10 mouse cellular contexts compared by ENCODE assay signal in the genomic region with DNA sequence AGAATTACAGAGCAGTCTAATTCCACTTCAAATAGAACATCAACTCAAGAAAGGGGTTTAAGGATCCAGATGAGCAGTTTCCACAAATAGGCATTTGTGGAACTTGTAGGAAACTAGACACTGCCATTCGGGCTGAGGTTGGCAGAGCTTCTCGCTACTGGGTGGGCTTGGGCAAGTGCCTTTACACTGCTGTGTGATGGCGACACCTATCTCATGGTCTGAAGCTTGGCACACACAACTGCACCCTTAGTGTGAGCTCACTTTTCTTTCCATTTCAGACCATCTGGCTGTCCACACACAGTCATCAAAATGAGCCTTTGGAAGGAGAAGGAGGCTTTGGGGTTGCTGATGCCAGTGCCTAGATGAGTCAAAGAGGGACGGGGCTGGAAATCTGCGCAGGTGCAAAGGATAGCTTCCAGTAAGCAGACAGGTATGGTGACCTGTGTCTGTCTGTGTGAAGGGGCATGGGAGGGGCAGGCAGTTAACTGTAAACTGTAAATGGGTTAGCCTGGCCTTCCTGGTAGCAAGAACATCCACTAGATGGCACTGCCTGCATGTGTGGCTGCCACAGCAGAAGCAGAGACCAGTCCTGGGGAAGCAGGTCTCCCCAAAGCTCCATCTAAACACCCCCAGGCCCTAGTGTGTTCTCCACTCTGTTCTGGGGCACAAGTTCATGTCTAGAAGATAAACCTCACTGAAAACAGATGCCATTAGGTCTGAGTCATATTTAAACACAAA.
DNase-seq lines count a peak whose midpoint lies in the region; ATAC-seq and TF ChIP-seq lines count a peak whose summit lies in the region.
"Had no signal": no experiment of that assay in that cellular context is flagged by ENCODE, and none has a peak within 500 bp of the region (broad histone marks: within the 10 kb centered on the region; RNA-seq: fewer than 3 reads in every experiment).

No protein-coding gene starts in this region.

- peak; percentile 68 for DNase-seq in kidney, adult 18-20 months
- no peak for DNase-seq in Patski (ENCODE audit: low read depth, low spot score)
- DNase-seq in cerebellum, postnatal 14 days: peak; percentile 81
- DNase-seq in hindbrain, postnatal 0 days (ENCODE audit: low spot score): peak; percentile 78
- peak; percentile 49 for DNase-seq in limb, embryonic 14.5 days (ENCODE audit: low spot score)

- TF ChIP-seq CTCF in Patski (IDR thresholded peaks at IDR 0.05): peak; percentile 61
- peak; percentile 95 for TF ChIP-seq CTCF in hindbrain, postnatal 0 days (IDR thresholded peaks at IDR 0.05; ENCODE audit: low read depth)
- peak; percentile 32; the same call in 1 of the 2 replicates for TF ChIP-seq CTCF in small intestine, adult 2 months (IDR thresholded peaks at IDR 0.05; ENCODE audit: extremely low read depth, insufficient read length, insufficient replicate concordance, low read depth, low read length)

- CTCF ChIA-PET in Patski (lab: Charles Lee): no interaction called here

- no peak overlapping the region for H3K4me3 ChIP-seq in kidney, embryonic 15.5 days (replicated peaks)
- H3K4me3 ChIP-seq in hindbrain, postnatal 0 days (ENCODE audit: low read length): no peak overlapping the region
- no peak overlapping the region for H3K4me3 ChIP-seq in limb, embryonic 14.5 days (replicated peaks; ENCODE audit: low read length)
- no peak overlapping the region for H3K4me3 ChIP-seq in small intestine, adult 2 months (ENCODE audit: low read depth, low read length)
- H3K4me3 ChIP-seq: limb, embryonic 13.5 days; stomach, embryonic 15.5 days had no signal

- TF ChIP-seq POLR2A in limb, embryonic 14.5 days (IDR thresholded peaks at IDR 0.05; ENCODE audit: borderline replicate concordance, extremely low read depth, insufficient read depth, insufficient read length): no peak
- TF ChIP-seq POLR2A in small intestine, adult 2 months (IDR thresholded peaks at IDR 0.05; ENCODE audit: low read depth, low read length): no peak

- H3K9me3 ChIP-seq in kidney, embryonic 15.5 days (replicated peaks): no peaks in the 10 kb centered on the region
- H3K9me3 ChIP-seq in hindbrain, postnatal 0 days (ENCODE audit: low read length): no peaks in the 10 kb centered on the region
- H3K9me3 ChIP-seq in limb, embryonic 14.5 days (ENCODE audit: control insufficient read depth, low read length): no peaks in the 10 kb centered on the region
- H3K9me3 ChIP-seq: limb, embryonic 13.5 days; stomach, embryonic 15.5 days had no signal

- H3K9ac ChIP-seq in kidney, embryonic 15.5 days: no peak overlapping the region
- H3K9ac ChIP-seq in hindbrain, postnatal 0 days (replicated peaks; ENCODE audit: low read length): no peak overlapping the region
- no peak overlapping the region for H3K9ac ChIP-seq in limb, embryonic 14.5 days (ENCODE audit: low read depth, low read length, severe bottlenecking)
- H3K9ac ChIP-seq: limb, embryonic 13.5 days; stomach, embryonic 15.5 days had no signal

- no peaks in the 10 kb centered on the region for H3K36me3 ChIP-seq in kidney, embryonic 15.5 days
- no peaks in the 10 kb centered on the region for H3K36me3 ChIP-seq in hindbrain, postnatal 0 days (ENCODE audit: insufficient read depth, low read length)
- no peaks in the 10 kb centered on the region for H3K36me3 ChIP-seq in limb, embryonic 14.5 days (ENCODE audit: control insufficient read depth, insufficient read depth, low read length)
- H3K36me3 ChIP-seq in small intestine, adult 2 months (ENCODE audit: control insufficient read depth, insufficient read depth, low read length): no peaks in the 10 kb centered on the region
- H3K36me3 ChIP-seq: limb, embryonic 13.5 days; stomach, embryonic 15.5 days had no signal

- H3K27ac ChIP-seq in kidney, embryonic 15.5 days: no peak overlapping the region
- no peak overlapping the region for H3K27ac ChIP-seq in hindbrain, postnatal 0 days
- no peak overlapping the region for H3K27ac ChIP-seq in limb, embryonic 14.5 days (replicated peaks; ENCODE audit: low read depth, low read length)
- no peak overlapping the region for H3K27ac ChIP-seq in small intestine, adult 2 months (ENCODE audit: insufficient read depth, low read depth, low read length)
- H3K27ac ChIP-seq: limb, embryonic 13.5 days; stomach, embryonic 15.5 days had no signal

- H3K4me1 ChIP-seq in kidney, embryonic 15.5 days: no peaks in the 10 kb centered on the region
- no peaks in the 10 kb centered on the region for H3K4me1 ChIP-seq in hindbrain, postnatal 0 days (ENCODE audit: insufficient read depth, low read length)
- no peaks in the 10 kb centered on the region for H3K4me1 ChIP-seq in limb, embryonic 14.5 days (ENCODE audit: control insufficient read depth, insufficient read depth, low read length)
- no peaks in the 10 kb centered on the region for H3K4me1 ChIP-seq in small intestine, adult 2 months (ENCODE audit: control insufficient read depth, insufficient read depth, insufficient read length, low read length)
- H3K4me1 ChIP-seq: limb, embryonic 13.5 days; stomach, embryonic 15.5 days had no signal

- in situ Hi-C loops in Patski (cut with MboI; ENCODE audit: low pct_unique_long_range_greater_than_20kb): no loop called here

- no peak overlapping the region for H3K4me2 ChIP-seq in kidney, embryonic 15.5 days
- no peak overlapping the region for H3K4me2 ChIP-seq in hindbrain, postnatal 0 days (ENCODE audit: low read depth, low read length)
- H3K4me2 ChIP-seq in limb, embryonic 14.5 days (replicated peaks; ENCODE audit: low read depth, low read length, severe bottlenecking): no peak overlapping the region
- H3K4me2 ChIP-seq: limb, embryonic 13.5 days; stomach, embryonic 15.5 days had no signal

- H3K27me3 ChIP-seq in kidney, embryonic 15.5 days: 0 out of 2 replicates have a peak, but pooled peaks cover 6% of the 10 kb centered on the region
- H3K27me3 ChIP-seq in Patski: peaks cover 4% of the 10 kb centered on the region
- no peaks in the 10 kb centered on the region for H3K27me3 ChIP-seq in hindbrain, postnatal 0 days (ENCODE audit: insufficient read depth, low read length)
- H3K27me3 ChIP-seq in limb, embryonic 14.5 days (ENCODE audit: control insufficient read depth, insufficient read depth, low read length): no peaks in the 10 kb centered on the region
- H3K27me3 ChIP-seq in small intestine, adult 2 months (ENCODE audit: control insufficient read depth, insufficient read depth, low read length): no peaks in the 10 kb centered on the region
- H3K27me3 ChIP-seq: stomach, embryonic 15.5 days had no signal

- POLR2A ChIA-PET in Patski (lab: Charles Lee): no interaction called here

- no peak for ATAC-seq in kidney, embryonic 15.5 days (replicated peaks; ENCODE audit: low FRiP score)
- no peak for ATAC-seq in Patski
- ATAC-seq in hindbrain, postnatal 0 days: peak; percentile 62; the same call in 1 of the 2 replicates
- ATAC-seq in limb, embryonic 14.5 days (ENCODE audit: low FRiP score, low read depth): no peak
- no peak for ATAC-seq in megakaryocyte-erythroid progenitor cell, adult 5-6 weeks (replicated peaks; ENCODE audit: low FRiP score, low TSS enrichment, poor library complexity, severe bottlenecking)

- whole genome bisulfite sequencing in kidney, embryonic 15.5 days: 80% methylated on average over 5 of the region's 5 CpGs
- 75% methylated on average over 5 of the region's 5 CpGs for WGBS in hindbrain, postnatal 0 days
- 81% methylated on average over 5 of the region's 5 CpGs for WGBS in limb, embryonic 14.5 days
- WGBS in small intestine, adult 2 months: 70% methylated on average over 5 of the region's 5 CpGs

Comparison
In these comparisons a context has a peak if more than half of its experiments do, and no peak if none do; other contexts are left out.
1. CTCF ChIP-seq: peak in every context shown above with its lines; median percentile 95 in hindbrain, postnatal 0 days; 61 in Patski; 32 in small intestine, adult 2 months.